Mouse (Mus musculus): ENCODE measurements around the gene Kxd1. TPM values are rescaled to one million over a fixed set of nuclear protein-coding genes. Genes with fewer than 3 reads are reported as not detected.

The Kxd1 gene
- polyA plus RNA-seq, 1 experiment from 2014 or later, result 81.4 TPM

GRCm38 (mm10) chr8:70461765-70462515, 65.8 kb downstream of the Kxd1 start:
- H3K27me3 ChIP-seq, result no peaks in the 10 kb centered on the region
- ATAC-seq, result peak; percentile 77
- in situ Hi-C loops (cut with MboI; ENCODE audit: low pct_unique_long_range_greater_than_20kb), result no loop called here
- DNase-seq (ENCODE audit: low read depth, low spot score), result peak; percentile 44
- ChIA-PET CTCF (interaction anchor here (1.0 kb wide), 1 partner anchor 42 kb away, joined by 3 read pairs; no protein-coding TSS in a partner anchor), POLR2A (interaction anchor here (1.1 kb wide), 1 partner anchor 30 kb away, joined by 4 read pairs; no protein-coding TSS in a partner anchor)
- no peak for TF ChIP-seq CTCF (IDR thresholded peaks at IDR 0.05)

GRCm38 (mm10) chr8:70460606-70461005, 67.2 kb downstream of the Kxd1 start:
- CTCF ChIA-PET, result interaction anchor here (1.0 kb wide), 1 partner anchor 44 kb away, joined by 3 read pairs; no protein-coding TSS in a partner anchor
- in situ Hi-C loops (cut with MboI; ENCODE audit: low pct_unique_long_range_greater_than_20kb), result no loop called here
- TF ChIP-seq CTCF (IDR thresholded peaks at IDR 0.05), result no peak
- DNase-seq (ENCODE audit: low read depth, low spot score), result no peak
- no peaks in the 10 kb centered on the region for H3K27me3 ChIP-seq
- POLR2A ChIA-PET, result interaction anchor here (0.9 kb wide), 1 partner anchor 12 kb away, joined by 3 read pairs; no protein-coding TSS in a partner anchor
- ATAC-seq, result no peak

- in situ Hi-C loops (cut with MboI; ENCODE audit: low pct_unique_long_range_greater_than_20kb), result no loop called here
- ATAC-seq (peak; percentile 9), DNase-seq (ENCODE audit: low read depth, low spot score) (no peak)
- no peak for TF ChIP-seq CTCF (IDR thresholded peaks at IDR 0.05)
- CTCF ChIA-PET, result no interaction called here
- POLR2A ChIA-PET, result interaction anchor here (0.9 kb wide), 1 partner anchor 12 kb away, joined by 3 read pairs; no protein-coding TSS in a partner anchor
- no peaks in the 10 kb centered on the region for H3K27me3 ChIP-seq
Observed at GRCm38 (mm10) chr8:70460199-70460598, 67.6 kb downstream of the Kxd1 start.

GRCm38 (mm10) chr8:70459636-70460035, 68.1 kb downstream of the Kxd1 start:
- in situ Hi-C loops (cut with MboI; ENCODE audit: low pct_unique_long_range_greater_than_20kb), result no loop called here
- TF ChIP-seq CTCF (IDR thresholded peaks at IDR 0.05), result no peak
- no peak for DNase-seq (ENCODE audit: low read depth, low spot score)
- ATAC-seq, result no peak
- CTCF ChIA-PET, result no interaction called here
- no peaks in the 10 kb centered on the region for H3K27me3 ChIP-seq
- POLR2A ChIA-PET, result interaction anchor here (0.9 kb wide), 1 partner anchor 13 kb away, joined by 3 read pairs; no protein-coding TSS in a partner anchor

- H3K27me3 ChIP-seq, result no peaks in the 10 kb centered on the region
- CTCF ChIA-PET, result no interaction called here
- ATAC-seq, result no peak
- TF ChIP-seq CTCF (IDR thresholded peaks at IDR 0.05), result no peak
- no peak for DNase-seq (ENCODE audit: low read depth, low spot score)
- in situ Hi-C loops (cut with MboI; ENCODE audit: low pct_unique_long_range_greater_than_20kb), result no loop called here
- POLR2A ChIA-PET, result interaction anchor here (0.8 kb wide), 1 partner anchor 10 kb away, joined by 3 read pairs; no protein-coding TSS in a partner anchor
Observed at GRCm38 (mm10) chr8:70458462-70458861, 69.3 kb downstream of the Kxd1 start.

Other genes starting within 250 kb of the Kxd1 start
- gene Homer3, start 245.1 kb downstream of the Kxd1 start, polyA plus RNA-seq (2021), result 67.9 TPM
- 48.8 TPM for gene Ddx49, start 225.5 kb downstream of the Kxd1 start, polyA plus RNA-seq (2021)
- 259 TPM for gene Cope, start 225.4 kb downstream of the Kxd1 start, polyA plus RNA-seq (2021)
- 2.5 TPM for gene Cers1, start 212.2 kb downstream of the Kxd1 start, polyA plus RNA-seq (2021)
- 1.1 TPM for gene Gdf1, start 198.1 kb downstream of the Kxd1 start, polyA plus RNA-seq (2021)
- 44.5 TPM for gene Upf1, start 174.7 kb downstream of the Kxd1 start, polyA plus RNA-seq (2021)
- gene Comp, start 154.4 kb downstream of the Kxd1 start, polyA plus RNA-seq (2021), result 0.36 TPM
- 12.0 TPM for gene Crtc1, start 88.4 kb downstream of the Kxd1 start, polyA plus RNA-seq (2021)
- 27.5 TPM for gene Klhl26, start 51.0 kb downstream of the Kxd1 start, polyA plus RNA-seq (2021)
- 0.09 TPM for gene Tmem59l, start 40.6 kb downstream of the Kxd1 start, polyA plus RNA-seq (2021)
- 29.4 TPM for gene Crlf1, start 34.8 kb downstream of the Kxd1 start, polyA plus RNA-seq (2021)
- 93.9 TPM for gene Rex1bd, start 21.2 kb downstream of the Kxd1 start, polyA plus RNA-seq (2021)
- 662 TPM for gene Uba52, start 17.2 kb downstream of the Kxd1 start, polyA plus RNA-seq (2021)
- gene Fkbp8, start 232 bp downstream of the Kxd1 start, polyA plus RNA-seq (2021), result 278 TPM
- gene Ell, start 11.5 kb upstream of the Kxd1 start, polyA plus RNA-seq (2021), result 26.1 TPM
- 6.4 TPM for gene Isyna1, start 66.4 kb upstream of the Kxd1 start, polyA plus RNA-seq (2021)
- gene Ssbp4, start 80.9 kb upstream of the Kxd1 start, polyA plus RNA-seq (2021), result 253 TPM
- gene Lrrc25, start 88.2 kb upstream of the Kxd1 start, polyA plus RNA-seq (2021), result 0.04 TPM
- 354 TPM for gene Gdf15, start 104.5 kb upstream of the Kxd1 start, polyA plus RNA-seq (2021)
- gene Pgpep1, start 132.4 kb upstream of the Kxd1 start, polyA plus RNA-seq (2021), result 116 TPM
- 189 TPM for gene Lsm4, start 145.3 kb upstream of the Kxd1 start, polyA plus RNA-seq (2021)
- 376 TPM for gene Jund, start 171.0 kb upstream of the Kxd1 start, polyA plus RNA-seq (2021)
- 0.06 TPM for gene Iqcn, start 175.5 kb upstream of the Kxd1 start, polyA plus RNA-seq (2021)
- gene Gm3336, start 190.6 kb upstream of the Kxd1 start, polyA plus RNA-seq (2021), result 1.1 TPM
- 15.0 TPM for gene Pde4c, start 195.8 kb upstream of the Kxd1 start, polyA plus RNA-seq (2021)
- gene Rab3a, start 226.7 kb upstream of the Kxd1 start, polyA plus RNA-seq (2021), result 35.0 TPM
- gene Mpv17l2, start 233.0 kb upstream of the Kxd1 start, polyA plus RNA-seq (2021), result 85.2 TPM
- 110 TPM for gene Pik3r2, start 248.8 kb upstream of the Kxd1 start, polyA plus RNA-seq (2021)